Mouse (Mus musculus) neural tube, embryonic 14.5 days (tissue): ENCODE data around the gene Twist2. TPM values are rescaled to one million over a fixed set of nuclear protein-coding genes. Genes with fewer than 3 reads are reported as not detected.

Experiments used
- ATAC-seq: fragments of 200-750 bp; cut with Nextera tagmentation; 2 replicates; pipeline ENCODE4 v1.8.0; 2017; ENCODE audit warnings: low read depth, mild to moderate bottlenecking, moderate TSS enrichment, moderate library complexity
- H3K27ac ChIP-seq: fragments of 300-500 bp; sonication (generic); 2 replicates; pipeline ENCODE4 v1.5.1; 2014; ENCODE audit warnings: low read depth, mild to moderate bottlenecking, control low read depth, low read length, moderate library complexity, mixed read lengths
- H3K27me3 ChIP-seq: fragments of 300-500 bp; sonication (generic); 2 replicates; pipeline ENCODE4 v1.6.1; 2014; ENCODE audit warnings: low read length; ENCODE audit not compliant: control insufficient read depth, insufficient read depth
- H3K36me3 ChIP-seq: fragments of 300-500 bp; sonication (generic); 2 replicates; pipeline ENCODE4 v1.6.1; 2014; ENCODE audit warnings: low read length, mixed read lengths; ENCODE audit not compliant: control insufficient read depth, insufficient read depth
- H3K4me1 ChIP-seq: fragments of 300-500 bp; sonication (generic); 2 replicates; pipeline ENCODE4 v1.6.1; 2014; ENCODE audit warnings: low read length; ENCODE audit not compliant: control insufficient read depth, insufficient read depth
- H3K4me2 ChIP-seq: fragments of 300-500 bp; sonication (generic); 2 replicates; pipeline ENCODE4 v1.6.1; 2014; ENCODE audit warnings: mild to moderate bottlenecking, low read depth, low read length, control low read depth
- H3K4me3 ChIP-seq: fragments of 300-500 bp; sonication (generic); 2 replicates; pipeline ENCODE4 v1.5.1; 2014; ENCODE audit warnings: low read depth, low read length, control low read depth, mixed read lengths
- H3K9ac ChIP-seq: fragments of 300-500 bp; sonication (generic); replicated peaks from 2 replicates; pipeline ENCODE4 v1.6.1; 2014; ENCODE audit warnings: low read depth, mild to moderate bottlenecking, control low read depth, low read length, mixed read lengths
- H3K9me3 ChIP-seq: fragments of 300-500 bp; sonication (generic); 2 replicates; pipeline ENCODE4 v1.6.1; 2016; ENCODE audit warnings: low read length; ENCODE audit not compliant: control insufficient read depth
- WGBS: fragments of 180-500 bp; shearing (Covaris S2); extraction: QIAGEN DNeasy Blood & Tissue Kit; methylation state at CpG from one replicate; pipeline ENCODE4 v1.1.7; 2014; 5-methylcytosine and 5-hydroxymethylcytosine counted together
- polyA plus RNA-seq: library from polyadenylated mRNA; unstranded; fragments of >200 nt; fragmentation: Nextera tagmentation; extraction: Ambion mirVana; gene quantifications from 2 replicates; pipeline ENCODE4 v1.2.1, GENCODE M21; 2014

Gene Twist2
- 1.3 and 1.4 TPM in 2 replicates for polyA plus RNA-seq

- Histone ChIP-seq H3K4me1 (peaks cover 5% of the 10 kb centered on the region; the same call in 1 of the 2 replicates), H3K36me3 (no peaks in the 10 kb centered on the region), H3K27ac (no peak within 1 kb of the TSS), H3K9ac (peak within 1 kb of the TSS; percentile 39), H3K9me3 (no peaks in the 10 kb centered on the region), H3K27me3 (peaks cover 40% of the 10 kb centered on the region), H3K4me2 (peak within 1 kb of the TSS; percentile 76), H3K4me3 (peak within 1 kb of the TSS; percentile 38)
- under 1% methylated on average over 64 of the region's 77 CpGs for WGBS
- ATAC-seq, result peak; percentile 49; the same call in 1 of the 2 replicates
These were observed at the start of gene Twist2 for GRCm38 (mm10) chr1:91800967-91801843. Twist2 (plus strand) TSS chr1:91801461.

- H3K4me1 ChIP-seq, result no peaks in the 10 kb centered on the region
- no peaks in the 10 kb centered on the region for H3K36me3 ChIP-seq
- WGBS, result 77% methylated on average over 9 of the region's 9 CpGs
These were observed 48.3 kb upstream of the Twist2 start for GRCm38 (mm10) chr1:91752931-91753330.

DNA sequence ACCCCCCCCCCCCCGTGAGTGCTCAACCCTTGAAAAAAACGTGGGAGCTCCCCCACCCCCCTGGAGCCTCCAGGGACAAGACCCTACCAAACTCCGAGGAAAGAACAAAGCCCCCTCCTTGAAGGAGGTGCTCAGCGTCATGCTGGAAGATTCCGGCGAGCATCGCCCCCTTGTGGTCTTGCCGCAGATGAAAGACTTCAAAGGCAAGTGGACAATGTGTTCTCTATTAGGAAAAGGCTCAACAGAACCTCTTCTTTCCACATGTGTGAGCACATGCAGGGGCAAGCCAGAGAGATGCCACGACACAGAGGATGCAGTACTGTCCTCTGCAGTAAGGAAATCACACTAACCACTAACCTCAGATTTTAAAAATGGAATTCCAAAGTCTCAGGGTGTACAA is 46.2 kb upstream of the Twist2 start:
- Histone ChIP-seq H3K27me3 (no peaks in the 10 kb centered on the region; the same call in 1 of the 2 replicates), H3K27ac (no peak overlapping the region), H3K4me1 (peaks cover 10% of the 10 kb centered on the region), H3K9me3 (no peaks in the 10 kb centered on the region), H3K9ac (no peak overlapping the region), H3K36me3 (no peaks in the 10 kb centered on the region), H3K4me2 (peak overlapping the region; percentile 24; the same call in 1 of the 2 replicates), H3K4me3 (no peak overlapping the region)
- WGBS, result 2% methylated on average over 9 of the region's 9 CpGs
- peak; percentile 75 for ATAC-seq

More at GRCm38 (mm10) chr1:91752931-91753330, 48.3 kb upstream of the Twist2 start:
- no peak overlapping the region for H3K9ac ChIP-seq
- no peaks in the 10 kb centered on the region; the same call in 1 of the 2 replicates for H3K27me3 ChIP-seq
- H3K4me2 ChIP-seq, result no peak overlapping the region
- no peak overlapping the region for H3K4me3 ChIP-seq
- H3K27ac ChIP-seq, result no peak overlapping the region
- ATAC-seq, result no peak
- H3K9me3 ChIP-seq, result no peaks in the 10 kb centered on the region

GRCm38 (mm10) chr1:91757292-91757691 is 44.0 kb upstream of the Twist2 start:
- Histone ChIP-seq H3K9me3 (no peaks in the 10 kb centered on the region), H3K4me1 (peaks cover 15% of the 10 kb centered on the region), H3K36me3 (no peaks in the 10 kb centered on the region), H3K4me3 (no peak overlapping the region), H3K27ac (no peak overlapping the region), H3K9ac (no peak overlapping the region), H3K27me3 (no peaks in the 10 kb centered on the region), H3K4me2 (no peak overlapping the region)
- ATAC-seq, result no peak
- 39% methylated on average over 16 of the region's 16 CpGs for WGBS

GRCm38 (mm10) chr1:91758143-91758542 is 43.1 kb upstream of the Twist2 start:
- 28% methylated on average over 2 of the region's 2 CpGs for WGBS
- H3K27me3 ChIP-seq, result no peaks in the 10 kb centered on the region
- H3K4me1 ChIP-seq, result peaks cover 15% of the 10 kb centered on the region
- no peak overlapping the region for H3K4me2 ChIP-seq
- H3K36me3 ChIP-seq, result no peaks in the 10 kb centered on the region
- no peaks in the 10 kb centered on the region for H3K9me3 ChIP-seq
- H3K4me3 ChIP-seq, result no peak overlapping the region
- ATAC-seq, result no peak
- no peak overlapping the region for H3K9ac ChIP-seq
- no peak overlapping the region for H3K27ac ChIP-seq

DNA sequence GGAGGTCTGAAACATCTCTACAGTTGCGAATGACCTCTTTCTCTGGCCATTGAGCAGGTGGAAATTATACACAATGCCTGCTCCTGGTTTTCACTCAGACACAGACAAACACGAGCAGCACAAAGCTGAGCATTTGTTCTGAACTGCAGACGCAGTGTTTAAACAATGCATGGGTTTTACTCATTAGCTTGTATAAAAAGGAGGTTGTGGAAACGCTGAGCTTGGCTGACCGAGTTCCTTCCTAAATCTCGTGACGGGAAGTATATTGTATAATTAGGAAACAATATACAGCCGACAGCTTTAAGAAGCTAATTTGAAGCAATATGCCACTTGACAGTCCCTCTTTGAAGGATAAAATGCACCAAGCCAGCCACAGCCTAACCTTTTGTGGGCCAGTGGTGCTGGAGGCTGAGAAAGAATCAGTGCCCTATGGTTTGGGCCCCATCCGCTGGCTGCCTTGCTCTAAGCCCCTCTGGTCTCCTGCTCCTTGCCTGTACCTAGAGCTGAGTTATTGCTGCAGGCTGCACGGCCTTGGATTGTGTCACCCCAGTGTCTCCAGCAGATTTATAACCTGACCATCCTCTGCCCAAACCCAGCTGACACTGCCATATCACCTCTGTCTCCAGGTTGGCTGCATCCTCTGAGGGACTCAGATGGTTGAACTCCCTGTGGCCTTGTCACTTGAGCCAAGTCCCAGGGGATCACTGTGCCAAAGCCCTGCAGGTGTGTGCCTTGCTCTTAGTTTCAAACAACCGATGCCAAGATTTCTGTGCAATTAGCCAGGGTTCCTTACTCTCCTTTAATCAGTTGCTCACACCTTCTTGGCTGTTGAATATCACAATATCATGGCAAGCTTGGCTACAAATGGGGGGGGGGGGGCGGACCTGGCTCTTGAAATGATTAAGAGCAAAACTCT is 42.4 kb upstream of the Twist2 start:
- 15% methylated on average over 12 of the region's 12 CpGs for WGBS
- Histone ChIP-seq H3K9me3 (no peaks in the 10 kb centered on the region), H3K9ac (no peak overlapping the region), H3K4me1 (peaks cover 15% of the 10 kb centered on the region), H3K36me3 (no peaks in the 10 kb centered on the region), H3K27ac (no peak overlapping the region), H3K27me3 (no peaks in the 10 kb centered on the region), H3K4me2 (no peak overlapping the region), H3K4me3 (no peak overlapping the region)
- peak; percentile 21; the same call in 1 of the 2 replicates for ATAC-seq

DNA sequence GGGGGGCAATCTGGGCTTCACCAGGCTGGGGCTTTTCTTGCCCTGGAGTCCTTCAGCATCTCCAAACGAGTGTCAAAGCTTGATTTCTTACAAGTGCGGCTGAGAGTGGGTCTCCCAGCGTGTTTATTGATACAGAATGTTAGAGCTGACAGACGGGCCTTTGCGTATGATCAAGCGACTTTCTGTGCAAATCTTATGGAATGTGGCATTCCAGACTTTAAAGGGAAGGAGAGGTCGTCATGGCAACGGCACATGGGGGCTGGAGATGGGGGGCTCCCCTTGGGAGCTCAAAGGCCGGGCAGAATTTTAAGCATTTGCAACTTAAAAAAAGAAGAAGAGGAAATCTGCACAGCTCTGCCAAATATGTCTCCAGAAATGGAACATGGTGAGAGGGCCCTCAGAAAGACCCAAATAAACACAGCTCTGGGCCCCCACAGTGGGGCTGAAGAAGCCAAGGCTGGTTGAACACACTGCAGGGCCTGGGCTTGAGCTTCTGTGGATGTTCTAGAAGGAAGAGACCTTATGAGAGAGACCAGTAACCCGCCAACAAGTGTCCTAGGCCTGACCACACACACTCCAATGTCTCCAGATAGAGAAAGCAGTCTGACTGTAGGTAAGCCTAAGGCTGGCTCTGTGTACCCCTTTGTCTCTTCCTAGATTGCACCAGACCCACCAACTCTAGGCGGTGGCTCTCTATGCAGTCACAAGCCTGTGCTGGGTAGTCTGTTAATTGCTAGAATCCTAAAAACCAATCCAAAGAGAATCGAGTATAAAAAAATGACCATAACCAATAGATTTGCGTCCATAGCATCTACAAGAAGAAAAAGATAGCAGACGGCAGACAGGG is 40.9 kb upstream of the Twist2 start:
- WGBS, result 43% methylated on average over 14 of the region's 14 CpGs
- ATAC-seq, result no peak
- H3K4me1 ChIP-seq, result peaks cover 15% of the 10 kb centered on the region
- H3K4me2 ChIP-seq, result peak overlapping the region; percentile 23; the same call in 1 of the 2 replicates
- no peaks in the 10 kb centered on the region for H3K36me3 ChIP-seq
- peak overlapping the region; percentile 53; the same call in 1 of the 2 replicates for H3K27ac ChIP-seq
- H3K4me3 ChIP-seq, result no peak overlapping the region
- H3K27me3 ChIP-seq, result no peaks in the 10 kb centered on the region
- no peak overlapping the region for H3K9ac ChIP-seq
- no peaks in the 10 kb centered on the region for H3K9me3 ChIP-seq

DNA sequence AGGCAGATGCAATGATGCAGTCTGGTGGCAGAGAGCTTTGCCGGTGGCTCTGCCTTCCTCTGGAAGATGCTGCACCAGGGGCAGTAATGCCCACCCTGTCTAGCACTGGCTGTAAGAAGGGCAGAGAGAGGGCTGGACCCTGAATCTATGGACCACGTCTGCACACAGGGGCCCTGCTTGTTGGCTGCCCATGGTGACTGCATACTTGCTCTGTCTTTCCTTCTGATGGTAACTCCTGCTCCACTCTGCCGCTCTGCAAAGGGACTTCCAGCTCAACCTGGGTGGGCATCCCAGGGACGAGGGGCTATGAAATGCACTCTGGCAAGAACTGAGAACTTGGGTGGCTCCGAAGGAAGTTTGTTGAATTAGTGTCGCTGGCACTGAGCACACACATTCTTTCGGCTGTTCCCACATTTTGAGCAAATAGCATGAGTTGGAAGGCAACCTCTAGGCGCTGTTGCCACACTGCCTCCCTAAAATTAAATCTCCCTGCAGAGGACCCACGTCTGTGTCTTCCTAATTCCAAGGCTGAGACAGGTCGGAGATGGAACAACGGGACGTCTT is 38.7 kb upstream of the Twist2 start:
- H3K9me3 ChIP-seq, result no peaks in the 10 kb centered on the region
- H3K4me1 ChIP-seq, result peaks cover 15% of the 10 kb centered on the region
- H3K27ac ChIP-seq, result no peak overlapping the region
- H3K9ac ChIP-seq, result no peak overlapping the region
- WGBS, result 67% methylated on average over 12 of the region's 12 CpGs
- no peaks in the 10 kb centered on the region for H3K27me3 ChIP-seq
- ATAC-seq, result no peak
- H3K36me3 ChIP-seq, result no peaks in the 10 kb centered on the region
- H3K4me3 ChIP-seq, result no peak overlapping the region
- no peak overlapping the region for H3K4me2 ChIP-seq
